Mouse (Mus musculus) left cerebral cortex, adult 2 months (tissue): Measurements from ENCODE around the gene Tmtc1. TPM values are rescaled to one million over a fixed set of nuclear protein-coding genes. Genes with fewer than 3 reads are reported as not detected.

Source experiments
- DNase-seq, 2 experiments: peaks; one replicate each; pipeline ENCODE4 v3.0.0; 2021 to 2022; ENCODE audit warnings: low spot score in 2 of 2, mixed read lengths in 1 of 2; ENCODE audit errors: extremely low spot score in 1 of 2
- H3K27ac ChIP-seq: fragments of 200-600 bp; 2 replicates; pipeline ENCODE4 v1.8.1; 2022
- H3K4me3 ChIP-seq: fragments of 200-600 bp; 2 replicates; pipeline ENCODE4 v1.8.1; 2022
- CTCF ChIP-seq: fragments of 200-600 bp; IDR thresholded peaks from 2 replicates; pipeline ENCODE4 v1.8.1; 2022; ENCODE audit warnings: antibody characterized with exemption, mild to moderate bottlenecking, moderate library complexity
- intact Hi-C: fragments of 180-260 bp; cut with DNase I; formaldehyde crosslinking; loops from one replicate; pipeline ENCODE4 v1.15.1; 2025
- total RNA-seq, 2 experiments: library from RNA; stranded (reverse); gene quantifications; 2 replicates each; pipeline ENCODE4 v1.2.3; 2021

Gene Tmtc1
- total RNA-seq, 2 experiments from 2014 or later: 58.7 to 60.1 TPM

DNA sequence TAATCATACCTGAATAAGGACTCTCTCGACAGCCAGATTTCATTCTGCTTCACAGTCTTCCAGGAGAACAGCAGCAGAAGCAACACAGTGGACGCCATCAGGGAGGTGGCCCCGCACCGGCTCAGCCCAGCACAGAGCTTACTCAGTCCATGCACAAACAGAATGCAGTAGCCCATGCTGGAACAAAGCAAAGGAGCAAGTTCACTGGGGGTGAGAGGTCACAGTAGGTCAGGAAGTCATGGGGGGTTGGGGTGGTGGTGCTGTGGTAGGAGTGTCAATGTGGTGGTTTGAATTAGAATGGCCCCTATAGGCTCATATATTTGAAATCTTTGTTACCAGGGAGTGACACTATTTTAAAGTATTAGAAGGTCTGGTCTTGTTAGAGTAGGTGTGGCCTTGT is 149.7 kb downstream of the Tmtc1 start:
- no peak for DNase-seq
- Histone ChIP-seq H3K27ac (no peak overlapping the region), H3K4me3 (no peak overlapping the region)
- no peak for TF ChIP-seq CTCF
- intact Hi-C loops: no loop called here

GRCm38 (mm10) chr6:148290865-148291264 is 153.3 kb downstream of the Tmtc1 start:
- no peak for DNase-seq
- TF ChIP-seq CTCF: no peak
- intact Hi-C loops: no loop called here
- Histone ChIP-seq H3K27ac (no peak overlapping the region), H3K4me3 (no peak overlapping the region)

DNA sequence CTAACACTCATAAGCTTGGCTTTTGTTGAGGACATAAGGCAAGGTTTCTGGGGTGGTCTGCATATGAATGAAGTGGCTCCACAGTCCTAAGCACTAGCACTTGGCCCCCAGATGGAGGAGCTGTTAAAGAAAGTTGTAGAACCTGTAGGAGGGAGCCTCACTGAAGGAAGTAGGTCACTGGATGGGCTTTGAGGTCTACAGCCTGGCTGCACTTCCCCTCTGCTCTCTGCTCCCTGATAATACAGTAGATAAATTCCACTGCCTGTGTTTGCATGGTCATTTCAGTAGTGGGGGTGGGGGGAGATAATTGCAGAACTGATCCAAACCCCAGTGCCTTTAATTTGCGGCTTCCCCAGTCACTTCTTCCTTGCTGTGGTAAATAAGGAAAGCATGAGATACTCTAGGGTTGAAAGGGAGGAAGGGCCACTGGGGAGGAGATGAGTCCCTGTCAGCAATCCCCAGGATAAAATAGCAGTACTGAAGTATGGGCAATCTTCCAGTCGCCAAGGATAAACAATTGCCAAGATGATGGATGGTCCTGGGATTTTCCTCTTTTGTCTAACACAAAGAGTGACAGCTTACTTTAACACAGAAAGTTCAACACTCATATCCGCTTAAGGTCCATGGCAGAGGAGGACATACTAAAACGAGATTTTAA is 160.8 kb downstream of the Tmtc1 start:
- no peak for DNase-seq
- Histone ChIP-seq H3K27ac (no peak overlapping the region), H3K4me3 (no peak overlapping the region)
- TF ChIP-seq CTCF: no peak
- intact Hi-C loops: no loop called here

GRCm38 (mm10) chr6:148279240-148279639 is 164.9 kb downstream of the Tmtc1 start:
- H3K27ac ChIP-seq: no peak overlapping the region
- H3K4me3 ChIP-seq: no peak overlapping the region
- no peak for TF ChIP-seq CTCF
- intact Hi-C loops: no loop called here
- no peak for DNase-seq

GRCm38 (mm10) chr6:148276418-148276817 is 167.8 kb downstream of the Tmtc1 start:
- DNase-seq: no peak

GRCm38 (mm10) chr6:148275046-148275445 is 169.1 kb downstream of the Tmtc1 start:
- no peak overlapping the region for H3K27ac ChIP-seq
- no peak for TF ChIP-seq CTCF
- H3K4me3 ChIP-seq: no peak overlapping the region
- DNase-seq: no peak
- intact Hi-C loops: no loop called here

More at GRCm38 (mm10) chr6:148276418-148276817, 167.8 kb downstream of the Tmtc1 start:
- Histone ChIP-seq H3K27ac (no peak overlapping the region), H3K4me3 (no peak overlapping the region)
- intact Hi-C loops: no loop called here
- no peak for TF ChIP-seq CTCF

GRCm38 (mm10) chr6:148260729-148261101 is 183.5 kb downstream of the Tmtc1 start:
- DNase-seq: no peak
- no peak for TF ChIP-seq CTCF
- Histone ChIP-seq H3K27ac (no peak overlapping the region), H3K4me3 (no peak overlapping the region)
- intact Hi-C loops: no loop called here

DNA sequence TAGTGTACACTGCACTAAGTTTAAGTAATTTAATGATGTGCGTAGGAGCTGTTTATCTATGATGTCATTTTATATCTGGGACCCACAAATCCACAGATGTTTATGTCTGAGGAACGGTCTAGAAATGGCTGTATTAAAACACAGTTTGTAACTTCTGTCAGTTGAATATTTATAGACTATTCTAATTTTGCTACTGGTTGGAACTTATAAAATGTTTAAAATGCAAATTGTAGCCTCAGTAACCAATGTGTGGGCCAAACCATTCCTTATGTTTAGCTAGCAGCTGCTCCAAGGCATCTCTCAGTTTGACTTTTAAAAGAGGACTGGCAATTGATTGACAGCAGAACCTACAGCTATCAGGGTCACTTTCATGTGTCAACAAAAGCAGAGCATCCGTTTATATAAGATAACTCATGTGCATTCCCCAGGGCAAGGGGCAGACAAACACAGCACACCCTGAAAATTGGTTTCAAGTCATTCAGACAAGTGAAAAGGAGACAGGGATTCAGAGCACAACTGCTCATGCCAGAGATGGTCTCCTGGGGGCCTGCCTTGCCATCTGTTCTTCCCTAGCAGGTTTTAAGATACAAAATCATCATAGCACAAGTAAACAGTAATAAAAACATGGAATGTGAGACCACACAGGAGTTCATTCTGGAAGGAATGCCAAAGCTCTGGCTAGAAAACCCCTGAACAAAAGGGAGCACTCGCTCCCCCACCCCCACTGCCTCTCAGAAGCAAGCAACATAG is 184.0 kb downstream of the Tmtc1 start:
- 0 out of 2 replicates have a peak overlapping the region, but pooled peaks have one; percentile 29 for H3K27ac ChIP-seq
- DNase-seq: no peak
- no peak for TF ChIP-seq CTCF
- H3K4me3 ChIP-seq: no peak overlapping the region
- intact Hi-C loops: no loop called here

DNA sequence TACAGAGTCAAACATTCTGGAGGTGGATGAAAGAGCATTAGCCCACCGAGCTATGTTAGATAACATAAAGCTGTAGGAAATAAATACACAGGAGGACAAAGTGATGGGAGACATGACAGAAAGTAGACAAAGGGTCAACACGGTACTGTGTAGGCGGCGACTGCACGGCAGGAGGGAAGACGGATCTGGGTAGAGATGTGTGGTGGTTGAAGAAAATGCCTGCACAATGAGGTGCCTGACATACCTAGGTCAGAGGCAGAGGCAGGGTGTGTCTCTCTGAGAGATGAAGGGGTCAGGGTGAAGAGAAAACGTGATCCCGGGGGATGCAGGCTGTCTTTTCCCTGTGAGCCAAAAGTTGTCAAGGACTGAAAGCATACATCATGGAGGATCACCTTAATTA is 185.1 kb downstream of the Tmtc1 start:
- intact Hi-C loops: no loop called here
- Histone ChIP-seq H3K4me3 (no peak overlapping the region), H3K27ac (no peak overlapping the region)
- TF ChIP-seq CTCF: no peak
- DNase-seq: no peak

GRCm38 (mm10) chr6:148257805-148258204 is 186.4 kb downstream of the Tmtc1 start:
- intact Hi-C loops: no loop called here
- no peak for DNase-seq
- no peak for TF ChIP-seq CTCF
- no peak overlapping the region for H3K4me3 ChIP-seq
- no peak overlapping the region for H3K27ac ChIP-seq

GRCm38 (mm10) chr6:148256109-148256508 is 188.1 kb downstream of the Tmtc1 start:
- DNase-seq: no peak
- Histone ChIP-seq H3K4me3 (no peak overlapping the region), H3K27ac (no peak overlapping the region)
- intact Hi-C loops: no loop called here
- no peak for TF ChIP-seq CTCF

- H3K4me3 ChIP-seq: no peak overlapping the region
- H3K27ac ChIP-seq: no peak overlapping the region
- no peak for DNase-seq
- TF ChIP-seq CTCF: no peak
- intact Hi-C loops: no loop called here
Observed at GRCm38 (mm10) chr6:148255395-148256053, 188.7 kb downstream of the Tmtc1 start.
